Mouse (Mus musculus) A20 (cell line): ENCODE data around the gene Tcl1b5.

Experiments used
- DNase-seq: peaks from one replicate; pipeline ENCODE4 v3.0.0-alpha.2; 2011; ENCODE audit warnings: low read depth, low spot score

Gene Tcl1b5

DNA sequence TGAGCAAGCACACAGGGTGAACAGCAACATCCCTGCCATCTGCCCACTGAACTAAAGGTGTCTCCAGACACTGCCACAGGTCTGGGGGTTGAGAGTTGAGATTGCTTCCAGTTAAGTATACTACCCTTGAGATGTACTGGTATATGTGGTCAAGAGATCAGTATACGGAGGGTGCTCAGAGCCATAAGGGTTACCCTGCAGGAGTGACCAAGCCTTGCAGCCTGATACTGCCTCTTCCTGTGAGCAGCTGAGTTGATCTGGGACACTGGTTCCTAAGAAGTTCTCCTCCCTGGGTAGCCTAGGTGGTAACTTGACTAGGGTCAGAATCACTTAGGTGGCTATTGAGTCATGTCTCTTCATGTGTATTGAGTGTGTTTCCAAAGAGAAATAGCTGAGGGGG lies 32.3 kb downstream of the Tcl1b5 start:
- no peak for DNase-seq

DNA sequence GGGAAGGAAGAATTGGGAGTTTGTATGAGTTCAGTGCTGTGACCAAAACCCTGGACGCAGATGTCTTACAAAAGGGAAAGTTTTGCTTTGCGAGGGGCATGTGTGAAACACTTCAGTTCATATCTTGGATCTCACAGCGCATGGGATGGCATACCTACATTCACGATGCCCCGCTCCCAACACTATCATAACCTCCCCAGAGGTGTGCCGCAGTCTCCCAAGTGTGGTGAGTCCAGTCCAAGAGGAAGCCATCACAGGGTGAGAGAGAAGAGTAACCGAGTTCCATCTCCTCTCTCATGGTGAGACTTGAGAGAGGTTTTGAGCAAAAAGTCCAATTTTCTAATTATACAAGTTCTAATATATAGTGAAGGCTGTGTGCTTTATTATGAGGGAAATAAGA lies 33.1 kb downstream of the Tcl1b5 start:
- no peak for DNase-seq

- no peak for DNase-seq
Observed at GRCm38 (mm10) chr12:105217101-105217760, 41.1 kb downstream of the Tcl1b5 start.

DNA sequence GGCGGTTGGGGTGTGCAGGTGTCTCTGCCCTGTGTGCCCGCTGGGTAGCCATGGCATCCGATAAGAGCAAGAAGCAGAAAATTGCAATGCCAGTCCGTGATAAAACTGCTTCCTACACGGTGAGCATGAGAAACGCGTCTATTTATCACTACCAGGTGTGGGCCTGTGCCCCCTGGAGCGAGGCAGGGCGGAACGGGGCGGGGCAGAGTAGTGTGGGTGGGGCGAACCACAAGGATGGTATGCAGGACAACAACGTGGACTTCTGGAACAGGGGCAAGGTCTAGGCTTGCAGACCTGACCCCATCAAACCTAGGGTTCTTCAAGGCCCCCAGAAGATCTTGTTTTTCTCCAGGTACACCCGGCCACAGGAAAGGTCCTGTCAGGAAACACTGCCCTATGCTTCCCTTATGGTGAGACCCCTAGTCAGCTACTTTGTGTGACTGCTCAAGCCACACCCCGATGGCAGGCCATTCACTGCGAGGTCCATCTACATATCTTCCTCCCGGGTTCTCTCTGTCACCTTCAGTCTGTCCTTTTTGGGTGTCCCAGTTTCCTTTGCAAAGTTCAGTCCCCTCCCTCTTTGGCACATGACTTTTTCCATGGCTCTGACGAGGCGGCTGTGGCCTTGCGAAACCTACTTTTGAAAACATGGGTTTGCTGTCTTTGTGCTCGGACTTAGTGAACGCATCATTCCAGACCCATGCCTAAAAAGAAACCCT lies 46.6 kb downstream of the Tcl1b5 start, which contains the start of gene Tcl1:
Tcl1 (minus strand) TSS at position 193 of the 719 bp plus-strand sequence.
- no peak for DNase-seq

DNA sequence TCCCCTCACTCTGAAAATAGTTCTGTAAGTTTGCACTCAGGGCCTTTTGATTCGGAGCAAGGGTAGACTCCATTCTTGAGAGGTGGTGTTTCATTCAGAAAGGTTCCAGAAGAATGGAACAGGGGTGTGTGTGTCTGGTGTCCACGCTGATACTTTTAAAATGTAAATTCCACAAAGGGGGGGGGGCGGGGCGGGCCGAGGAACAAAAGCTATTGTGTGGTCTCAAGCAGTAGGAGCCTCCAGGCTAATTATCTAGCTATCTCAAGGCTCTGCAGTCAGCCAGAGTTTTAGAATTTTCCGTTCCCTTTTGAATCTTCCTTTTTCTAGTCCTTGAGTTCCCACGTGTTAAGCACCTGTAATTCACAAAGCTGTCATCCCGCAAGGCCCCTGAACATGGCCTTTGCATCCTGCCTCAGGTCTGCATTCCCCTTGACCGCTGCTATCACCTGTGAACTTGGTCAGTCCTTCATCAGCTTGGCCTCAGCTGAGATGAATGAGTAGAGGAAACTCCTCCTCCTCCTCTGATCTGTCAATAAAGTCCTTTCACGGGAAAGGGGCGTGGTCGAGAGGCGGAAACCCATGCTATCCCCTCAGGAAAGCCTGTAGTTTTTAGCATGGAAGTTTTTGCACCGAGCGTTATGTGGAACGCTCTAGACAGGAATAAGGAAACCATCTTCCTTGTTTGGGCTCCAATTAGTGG lies 48.6 kb downstream of the Tcl1b5 start:
- no peak for DNase-seq
